Mouse (Mus musculus) urinary bladder, postnatal 14 days (tissue): ENCODE results near the gene Erc1.
"Not testable (repeated sequence)": the region's sequence is repeated elsewhere in the genome, so short reads cannot be mapped to it uniquely, and the experiment has no call there.

Experiments
- DNase-seq: peaks from one replicate; pipeline ENCODE4 v3.0.0; 2021; ENCODE audit warnings: low spot score

Gene Erc1

DNA sequence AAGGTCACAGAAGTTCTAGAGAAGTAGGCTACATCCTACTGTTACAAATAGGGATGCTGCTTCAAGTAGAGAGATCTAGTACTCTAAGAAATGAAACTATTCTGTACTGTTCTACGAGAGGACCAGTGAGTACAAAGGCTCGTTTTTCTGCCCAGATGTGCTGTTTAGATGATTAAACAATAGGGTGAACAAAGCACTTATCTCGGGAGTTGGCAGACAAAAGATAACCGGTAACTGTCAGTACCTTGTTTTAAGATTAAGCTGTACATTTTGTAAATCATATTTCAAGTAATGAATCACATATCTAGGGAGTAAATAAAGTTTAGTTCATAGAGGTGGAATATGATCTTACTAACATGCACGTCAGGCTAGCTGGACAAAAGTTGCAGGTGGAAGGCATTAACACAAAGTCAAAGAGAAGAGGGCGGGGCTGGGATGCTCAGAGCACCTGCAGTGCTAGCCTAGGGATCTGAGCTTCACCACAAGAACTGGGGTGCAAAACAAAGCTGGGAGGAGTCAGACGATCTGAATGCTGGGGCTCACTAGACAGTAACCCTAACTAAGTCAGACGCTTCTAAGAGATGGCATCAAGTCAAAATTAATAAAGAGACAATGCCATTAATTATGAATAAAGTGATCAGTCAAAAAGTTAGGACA lies 136.2 kb downstream of the Erc1 start:
- DNase-seq: no peak

DNA sequence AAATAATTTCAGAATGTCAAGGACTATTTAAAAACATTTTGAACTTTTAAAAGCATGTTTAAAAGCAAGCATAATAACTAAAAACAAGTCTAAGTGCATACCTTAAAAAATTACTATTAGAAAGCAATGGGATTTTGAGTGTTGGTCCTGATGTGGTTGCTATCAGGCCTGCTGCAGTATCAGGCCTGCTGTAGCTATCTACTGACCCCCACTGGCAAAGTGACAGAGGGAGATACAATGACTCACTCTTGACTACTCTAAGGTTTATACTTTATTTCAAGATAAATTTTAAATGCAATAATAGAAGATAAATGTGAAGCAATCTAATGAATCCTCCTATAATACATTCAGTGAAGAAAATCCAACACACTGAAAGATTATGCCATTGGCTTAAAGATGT lies 138.4 kb downstream of the Erc1 start:
- DNase-seq: peak; percentile 9

DNA sequence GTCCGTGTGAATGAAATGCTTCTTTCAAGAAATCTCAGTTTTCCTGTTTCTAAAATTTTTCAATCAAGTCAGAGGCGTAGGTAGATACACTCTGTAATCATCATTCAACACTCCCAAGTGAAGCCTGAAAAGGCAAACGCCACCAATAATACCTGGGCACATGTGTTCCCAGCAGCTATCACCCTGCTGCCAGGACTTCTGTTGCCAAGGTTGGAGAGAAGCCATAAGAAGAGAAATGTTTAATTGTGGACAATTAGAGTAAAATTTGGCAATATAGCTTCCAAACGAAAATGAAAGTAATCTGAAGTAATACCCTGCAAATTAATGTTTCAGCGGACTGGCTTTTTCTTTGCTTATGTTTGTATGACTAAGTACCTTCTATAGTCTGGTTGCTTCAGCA lies 140.1 kb downstream of the Erc1 start:
- DNase-seq: no peak

DNA sequence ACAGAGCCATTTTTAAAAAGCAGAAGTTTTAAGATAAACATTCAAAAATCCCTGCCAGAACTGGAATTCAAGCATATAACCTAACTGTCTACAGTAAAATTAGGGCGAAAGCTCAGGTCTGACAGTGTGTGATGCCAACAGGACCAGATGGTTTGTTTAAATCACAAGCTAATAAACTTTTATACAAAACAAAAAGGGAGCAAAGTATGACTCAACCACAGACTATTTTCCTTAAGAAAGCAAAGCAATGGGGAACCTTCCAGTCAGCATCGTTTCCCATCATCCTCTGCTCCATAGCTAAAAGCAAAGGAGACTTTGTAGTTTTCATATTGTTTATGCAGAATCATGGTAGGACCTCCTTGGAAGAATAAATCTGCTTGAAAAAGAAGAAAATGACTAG lies 143.1 kb downstream of the Erc1 start:
- DNase-seq: no peak

DNA sequence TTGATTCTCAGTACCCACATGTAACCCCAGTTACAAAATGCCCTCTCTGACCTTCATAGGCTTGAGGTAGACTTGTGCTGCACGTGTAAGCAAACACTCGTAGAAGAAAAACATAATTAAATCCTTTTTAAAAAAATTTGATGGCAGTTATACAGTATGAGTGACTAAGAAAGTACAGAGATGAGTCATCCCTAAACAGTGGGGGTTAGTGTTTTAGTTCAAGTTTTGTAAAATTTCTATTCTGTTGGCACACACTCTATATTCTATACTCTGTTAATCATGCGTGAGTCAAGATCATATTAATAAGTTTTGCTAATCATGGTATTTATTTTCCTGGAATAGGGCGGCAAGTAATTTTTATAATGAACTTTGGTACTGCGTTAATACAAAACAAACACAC lies 155.2 kb downstream of the Erc1 start:
- no peak for DNase-seq

DNA sequence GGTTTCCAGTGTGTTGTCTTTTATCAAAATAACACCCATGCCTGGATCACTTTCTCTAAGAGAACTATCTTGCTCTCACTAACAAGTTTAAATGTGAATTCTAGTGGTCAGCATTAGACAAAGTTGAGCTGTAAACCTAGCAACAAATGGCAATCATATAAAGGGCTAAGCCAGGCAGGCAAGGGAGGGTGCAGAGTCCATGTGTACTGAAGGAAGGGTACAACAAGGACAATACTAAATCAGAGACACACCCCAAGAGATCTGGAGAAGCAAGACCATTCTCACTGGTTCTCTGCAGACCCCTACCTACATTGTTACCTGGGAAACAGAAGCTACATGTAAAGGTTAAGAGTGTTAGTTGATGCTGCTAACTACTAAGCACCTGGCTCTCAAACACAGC lies 161.5 kb downstream of the Erc1 start:
- DNase-seq: no peak

DNA sequence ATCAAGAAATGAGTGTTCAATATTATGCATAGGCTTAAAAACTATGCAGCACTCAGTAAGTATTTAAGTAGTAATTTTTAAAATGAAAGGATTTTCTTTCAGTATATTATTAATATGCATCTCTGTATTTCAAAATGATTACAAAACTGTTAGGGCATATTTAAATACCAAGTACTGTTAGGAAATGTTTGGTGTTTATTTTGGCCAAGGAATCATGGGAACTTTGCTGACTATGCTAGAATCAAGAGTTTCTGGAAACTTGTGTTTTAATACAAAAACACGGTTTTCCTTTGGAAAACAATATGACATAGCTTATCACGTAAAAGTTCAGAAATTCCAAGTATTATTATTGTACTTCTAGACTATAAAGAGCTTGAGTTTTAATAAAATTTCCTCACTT lies 167.2 kb downstream of the Erc1 start:
- no peak for DNase-seq

DNA sequence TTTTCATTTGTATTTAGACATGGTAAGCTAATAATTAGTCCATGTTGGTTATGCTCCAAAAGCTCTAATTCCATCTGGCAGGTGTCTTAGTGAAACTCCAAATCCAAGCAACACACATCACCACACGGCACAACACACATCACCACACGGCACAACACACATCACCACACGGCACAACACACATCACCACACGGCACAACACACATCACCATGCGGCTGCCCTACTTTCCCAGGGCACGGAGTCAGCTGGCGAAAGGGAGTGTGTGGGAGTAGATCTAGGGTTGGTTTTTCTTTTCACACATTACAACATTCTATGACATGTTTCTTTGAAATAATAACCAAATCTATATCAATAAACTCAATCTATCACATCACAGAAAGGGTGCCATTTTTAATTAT lies 173.2 kb downstream of the Erc1 start:
- DNase-seq: no peak

DNA sequence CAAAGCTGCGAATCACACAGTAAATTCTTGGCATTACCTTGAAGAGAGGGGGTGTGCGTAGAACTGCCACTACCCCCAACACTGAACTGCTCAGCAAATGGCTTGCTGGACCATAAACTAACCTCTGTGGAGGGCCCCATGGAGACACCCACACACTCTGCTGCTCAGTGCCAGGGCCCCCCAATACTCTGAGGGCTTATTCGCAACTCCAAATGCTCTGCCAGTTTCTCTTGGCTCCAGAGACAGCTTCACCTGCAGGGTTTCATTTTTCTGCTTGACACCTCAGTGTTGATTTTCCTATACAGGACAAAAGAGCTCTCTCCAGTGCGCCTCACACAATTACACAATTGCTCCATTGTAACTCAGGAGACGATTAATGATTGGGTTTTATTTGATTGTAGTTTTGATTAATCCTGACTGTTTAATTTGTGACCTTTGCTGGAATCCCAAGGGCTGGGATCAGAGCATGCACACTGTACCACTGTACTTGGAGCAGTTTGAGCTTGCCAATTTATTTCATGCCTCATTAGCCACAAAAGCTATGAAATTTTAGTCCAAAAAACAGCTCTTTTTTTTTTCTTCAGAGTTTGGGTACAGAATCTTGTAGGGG lies 173.7 kb downstream of the Erc1 start:
- DNase-seq: no peak

DNA sequence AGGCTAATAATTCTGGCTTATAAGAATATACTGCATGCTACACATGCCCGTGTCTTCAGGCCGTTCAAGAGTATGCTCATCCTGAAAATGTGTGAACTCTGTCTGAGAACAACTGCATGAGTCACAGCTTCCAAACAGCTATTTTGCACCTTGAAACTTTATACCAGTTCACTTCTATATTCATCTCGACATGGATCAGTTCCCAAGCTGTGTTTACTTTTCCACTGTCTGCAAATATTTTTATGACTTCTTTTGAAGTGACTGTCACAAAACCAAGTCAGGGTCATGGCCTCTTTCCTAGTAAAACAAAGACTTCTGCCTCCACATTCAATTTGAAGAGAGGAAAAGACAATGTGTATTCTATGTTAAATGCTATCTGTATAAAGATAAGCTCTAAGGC lies 178.2 kb downstream of the Erc1 start:
- DNase-seq: no peak

DNA sequence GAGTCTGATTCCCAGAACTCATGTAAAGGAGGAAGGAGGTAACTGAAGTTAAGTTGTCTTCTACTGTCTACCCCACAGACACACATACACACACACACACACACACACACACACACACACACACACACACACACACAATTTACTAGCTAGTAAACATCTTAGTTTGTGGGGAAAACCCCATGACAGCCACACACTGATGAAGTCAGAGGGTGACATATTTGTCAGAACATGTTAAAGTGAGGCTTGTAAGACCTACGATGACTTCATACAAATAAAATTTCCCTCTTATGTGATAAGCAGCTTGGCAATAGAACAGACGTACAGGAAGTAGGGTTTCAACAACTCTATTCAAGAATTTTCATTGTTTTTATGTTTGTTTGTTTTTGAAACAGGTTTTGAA lies 185.0 kb downstream of the Erc1 start:
- no peak for DNase-seq

DNA sequence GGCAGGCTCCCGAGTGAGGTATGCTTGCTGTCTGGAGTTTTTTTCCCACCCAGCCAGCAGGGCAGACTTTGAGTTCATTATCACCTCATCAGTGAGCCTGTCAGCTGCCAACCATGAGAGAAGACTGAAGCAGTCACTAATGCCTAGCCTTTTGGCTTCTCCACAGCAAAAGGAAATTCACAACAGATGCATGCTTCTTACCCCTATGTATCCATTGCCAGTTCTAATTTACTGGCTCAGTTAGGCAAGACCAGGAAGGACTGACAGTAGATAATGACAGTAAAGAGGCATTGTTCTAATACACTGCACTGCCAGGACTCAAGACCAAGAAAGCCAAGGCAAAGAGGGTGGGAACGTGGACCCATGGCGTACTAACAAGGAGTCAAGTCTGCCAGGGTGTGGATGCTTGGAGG lies 186.9 kb downstream of the Erc1 start:
- no peak for DNase-seq

DNA sequence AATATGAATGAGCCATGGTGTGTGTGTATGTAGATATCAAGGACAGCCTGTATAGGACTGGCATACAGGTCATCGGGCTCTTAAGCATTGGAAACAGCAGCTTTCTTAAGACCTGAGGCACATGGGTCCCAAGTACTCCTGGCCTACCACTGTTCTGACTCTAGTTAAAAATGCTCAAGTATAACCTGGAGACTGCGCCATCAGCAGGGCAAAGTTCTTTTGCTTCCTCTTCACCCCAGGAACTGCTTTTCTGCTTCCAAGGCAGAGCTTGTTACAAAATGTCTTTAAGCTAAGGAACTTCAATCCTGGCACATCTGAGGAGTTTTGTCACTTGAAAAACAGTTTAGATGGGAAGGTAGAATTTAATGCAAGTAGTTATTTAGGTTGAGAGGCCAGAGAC lies 189.5 kb downstream of the Erc1 start:
- DNase-seq: no peak

DNA sequence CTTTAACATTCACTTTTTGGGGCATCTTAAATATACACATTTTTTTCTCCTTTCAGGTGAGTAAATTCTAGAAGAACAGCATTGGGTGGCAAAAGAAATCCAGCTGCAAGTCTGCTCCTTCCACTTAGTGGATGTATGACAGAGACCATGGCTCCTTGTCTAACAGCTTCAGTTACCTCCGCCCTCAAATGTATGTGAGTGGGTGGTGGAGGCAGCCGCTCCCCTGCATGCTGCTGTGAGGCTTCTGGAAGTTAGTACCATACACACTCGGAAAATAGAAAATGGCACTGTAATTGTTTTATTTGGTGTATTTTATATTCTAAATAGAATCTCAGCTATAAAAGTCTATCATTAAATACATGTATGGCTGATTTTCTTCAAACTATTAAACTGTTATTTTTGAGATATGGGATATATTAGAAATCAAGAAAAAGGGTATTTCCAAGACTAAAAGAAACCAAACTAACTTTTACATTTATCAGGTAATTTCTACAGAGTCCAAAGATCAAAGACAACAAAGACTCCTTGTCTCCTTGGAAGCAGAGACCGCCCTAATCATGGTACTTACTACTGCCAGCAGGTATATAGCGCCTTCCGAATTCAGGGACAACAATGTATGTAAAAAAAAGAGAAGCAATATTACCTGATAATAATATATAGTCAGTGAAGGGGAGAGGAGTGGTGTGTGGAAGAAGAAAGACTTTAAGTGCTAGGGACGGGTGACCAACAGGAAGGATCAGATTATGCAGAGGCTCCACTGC lies 190.4 kb downstream of the Erc1 start:
- DNase-seq: no peak

DNA sequence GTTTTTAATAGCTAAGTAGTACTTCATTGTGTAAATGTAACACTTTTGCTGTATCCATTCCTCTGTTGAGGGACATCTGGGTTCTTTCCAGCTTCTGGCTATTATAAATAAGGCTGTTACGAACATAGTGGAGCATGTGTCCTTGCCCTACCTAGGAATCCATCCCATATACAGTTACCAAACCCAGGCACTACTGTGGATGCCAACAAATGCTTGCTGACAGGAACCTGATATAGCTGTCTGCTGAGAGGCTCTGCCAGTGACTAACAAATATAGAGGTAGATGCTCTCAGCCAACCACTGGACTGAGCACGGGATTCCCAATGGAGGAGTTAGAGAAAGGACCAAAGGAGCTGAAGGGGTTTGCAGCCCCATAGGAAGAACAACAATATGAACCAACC lies 193.2 kb downstream of the Erc1 start:
- not testable (repeated sequence) for DNase-seq

DNA sequence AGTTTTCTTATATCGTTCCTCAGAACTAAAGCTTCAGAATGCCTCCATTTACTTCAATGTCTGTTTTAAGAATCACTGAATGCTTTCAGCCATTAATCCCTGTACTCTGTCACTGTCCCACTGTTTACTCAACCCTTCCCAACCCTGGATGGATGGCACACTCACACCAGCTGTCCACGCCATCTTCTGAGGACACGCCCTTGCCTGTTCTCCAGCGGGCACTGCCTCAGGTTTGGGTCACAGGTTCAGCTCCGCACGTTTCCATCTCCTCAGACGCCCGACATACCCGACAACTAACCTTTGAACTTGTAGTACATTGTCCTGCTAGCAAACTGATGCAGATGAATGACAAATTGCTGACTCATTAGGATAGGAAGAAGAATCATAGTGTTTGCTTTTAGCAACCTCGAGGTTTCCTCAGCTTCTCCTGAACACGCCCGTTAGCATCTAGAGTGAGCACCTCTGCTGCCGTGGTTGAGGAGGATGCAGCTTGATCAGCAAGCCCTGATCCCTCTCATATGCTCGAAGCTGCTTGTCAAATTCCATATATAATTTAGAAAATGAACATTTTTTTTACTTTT lies 204.0 kb downstream of the Erc1 start:
- DNase-seq: no peak

DNA sequence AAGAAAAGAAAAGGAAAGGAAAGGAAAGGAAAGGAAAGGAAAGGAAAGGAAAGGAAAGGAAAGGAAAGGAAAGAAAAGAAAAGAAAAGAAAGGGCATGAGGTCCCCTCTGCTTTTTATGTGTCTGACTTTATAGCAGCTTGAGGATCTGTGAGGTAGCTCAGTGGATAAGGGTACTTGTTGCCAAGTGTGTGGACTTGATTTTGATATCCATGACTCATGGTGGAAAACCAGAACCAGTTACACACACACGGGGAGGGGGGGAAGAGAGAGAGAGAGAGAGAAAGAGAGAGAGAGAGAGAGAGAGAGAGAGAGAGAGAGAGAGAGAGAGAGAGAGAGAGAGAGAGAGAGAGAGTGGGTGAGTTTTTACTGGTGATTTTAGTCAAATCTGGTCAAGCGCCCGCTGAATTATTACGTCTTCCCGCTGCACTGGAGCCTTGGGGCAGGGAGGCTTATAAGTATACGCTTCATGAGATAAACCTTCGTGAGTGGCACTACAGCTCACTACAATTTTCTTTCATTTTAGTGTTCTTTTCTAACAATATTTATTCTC lies 204.7 kb downstream of the Erc1 start:
- no peak for DNase-seq

DNA sequence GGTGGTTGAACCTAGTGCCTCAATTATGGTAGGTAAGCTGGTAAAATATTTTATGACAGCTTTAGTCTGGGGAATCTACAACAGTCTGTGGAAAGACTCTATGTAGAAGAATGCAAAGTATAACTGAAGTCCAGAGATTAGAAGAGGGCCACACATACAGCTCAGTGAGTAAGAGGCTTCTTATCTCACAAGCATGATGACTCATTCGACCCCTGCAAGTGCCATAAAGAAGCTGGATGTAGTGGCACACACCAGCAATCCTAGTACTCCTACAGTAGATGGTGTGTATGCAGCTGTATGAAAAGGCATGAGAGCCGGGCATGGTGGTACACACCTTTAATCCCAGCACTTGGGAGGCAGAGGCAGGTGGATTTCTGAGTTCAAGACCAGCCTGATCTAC lies 205.2 kb downstream of the Erc1 start:
- no peak for DNase-seq

DNA sequence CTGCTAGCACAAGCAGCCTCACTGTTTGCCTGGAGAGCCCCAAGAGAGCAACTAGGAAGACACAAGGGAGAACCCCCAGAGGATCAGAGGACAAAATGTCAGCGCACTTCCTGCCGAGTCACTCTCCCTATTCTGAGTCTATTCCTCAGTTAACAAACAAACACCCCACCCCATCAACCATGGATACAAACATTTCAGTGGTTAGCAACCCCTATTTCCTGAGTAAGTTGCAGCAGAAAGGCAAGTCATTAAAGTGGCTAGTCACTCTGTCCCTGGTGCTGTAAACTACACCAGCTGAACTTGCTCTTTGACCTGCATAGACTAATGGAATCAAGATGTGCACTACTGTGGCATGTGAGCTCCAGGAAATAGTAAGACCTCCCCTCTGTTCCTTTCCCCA lies 212.3 kb downstream of the Erc1 start:
- DNase-seq: no peak

DNA sequence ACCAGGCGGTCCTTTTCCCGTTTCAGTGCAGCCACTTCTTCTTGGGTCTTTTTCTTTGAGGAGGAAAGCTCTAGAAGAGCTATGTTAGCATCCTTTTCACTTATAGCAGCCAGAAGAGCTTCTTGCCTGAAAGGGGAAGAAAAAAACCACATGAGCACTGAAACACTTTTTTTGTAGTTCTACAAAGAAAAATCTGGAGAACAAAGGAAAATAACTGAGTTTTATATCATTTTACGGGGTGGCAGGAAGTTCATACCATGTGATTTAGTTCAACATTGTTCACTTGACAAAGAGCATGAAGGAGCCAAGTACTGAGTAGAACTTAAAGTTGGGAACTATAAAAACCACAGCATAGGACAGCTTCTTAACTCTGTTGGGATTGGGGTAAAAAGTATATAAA lies 217.3 kb downstream of the Erc1 start:
- no peak for DNase-seq

DNA sequence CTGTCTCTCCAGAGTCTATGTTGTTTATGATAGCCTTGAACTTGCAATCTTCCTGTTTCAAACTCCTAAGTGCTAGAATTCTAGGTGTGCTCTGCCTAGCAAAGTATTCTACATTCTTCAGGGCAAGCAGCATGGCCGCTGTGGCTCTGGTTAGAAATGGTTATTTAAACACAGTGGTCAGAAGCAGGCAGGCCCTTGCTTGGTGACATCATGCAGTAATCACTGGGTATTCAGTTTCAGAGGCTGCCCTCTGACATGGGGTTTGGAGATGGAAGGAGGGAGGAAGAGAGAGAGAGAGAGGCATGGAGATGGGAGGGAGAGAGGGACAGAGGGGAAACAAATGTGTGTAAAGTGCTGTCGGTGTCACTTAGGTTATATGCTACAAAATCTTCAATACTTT lies 246.6 kb downstream of the Erc1 start:
- DNase-seq: no peak

DNA sequence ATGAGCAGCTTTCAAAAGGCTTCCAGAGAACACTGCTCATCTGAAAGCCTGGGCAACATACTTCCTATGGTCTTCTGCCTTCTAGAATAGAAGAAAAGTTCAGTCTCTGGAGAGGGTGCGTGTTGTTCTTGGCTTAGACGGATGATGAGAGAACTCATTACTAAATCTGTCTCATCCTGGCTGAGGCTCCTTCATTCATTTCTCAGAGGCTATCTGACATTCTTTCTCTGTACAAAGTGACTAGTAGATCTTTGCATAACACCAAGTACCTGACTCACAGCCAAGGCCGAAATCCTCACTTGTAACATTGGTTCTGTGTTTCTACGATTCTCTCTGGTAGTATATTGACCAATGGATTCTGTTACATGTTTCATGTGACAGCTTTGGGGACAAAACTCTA lies 252.5 kb downstream of the Erc1 start:
- DNase-seq: no peak

DNA sequence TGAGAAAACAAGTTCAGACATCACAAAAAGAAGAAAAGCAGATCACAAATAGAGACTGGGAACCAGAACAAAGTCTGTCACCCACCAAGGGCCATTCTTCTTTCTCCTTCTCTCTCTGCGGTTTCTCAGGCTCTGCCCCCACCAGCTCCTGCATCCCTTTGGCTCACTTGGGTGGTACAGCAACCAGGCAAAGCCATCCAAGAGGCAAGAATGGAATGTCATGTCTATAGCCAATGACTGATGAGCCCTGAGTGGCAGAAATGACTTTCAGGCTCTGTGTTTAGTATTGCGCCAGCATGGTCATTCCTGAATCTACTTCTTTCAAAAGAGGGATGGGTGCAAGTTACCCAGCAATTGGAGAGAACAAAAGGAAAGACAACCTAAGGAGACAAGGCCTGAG lies 257.1 kb downstream of the Erc1 start:
- no peak for DNase-seq
